Mouse (Mus musculus) embryonic fibroblast, embryonic 13.5 days (primary cell): Measurements from ENCODE around the gene Lzts2.

Experiments
- CTCF ChIP-seq: IDR thresholded peaks from 2 replicates; pipeline ENCODE4 v1.5.1; 2011; ENCODE audit warnings: mild to moderate bottlenecking, control low read depth, low read length, moderate library complexity, borderline replicate concordance; ENCODE audit not compliant: insufficient read depth
- POLR2A ChIP-seq: IDR thresholded peaks from 2 replicates; pipeline ENCODE4 v1.6.1; 2011; ENCODE audit warnings: low read depth, mild to moderate bottlenecking, control low read depth, low read length, moderate library complexity

- no peak for TF ChIP-seq POLR2A
- no peak for TF ChIP-seq CTCF
Measured at GRCm38 (mm10) chr19:45056364-45056763, 42.1 kb downstream of the Lzts2 start.
